Mouse (Mus musculus): ENCODE data around the gene Pmepa1.

- no peak for TF ChIP-seq CTCF (IDR thresholded peaks at IDR 0.05 in 2 of 3, conservative IDR thresholded peaks at IDR 0.05 in 1 of 3; ENCODE audit: control insufficient read depth in 1 of 3, insufficient read depth in 1 of 3, low read depth in 2 of 3, low read length in 3 of 3, poor library complexity in 1 of 3, severe bottlenecking in 1 of 3)
- no peak for TF ChIP-seq POLR2AphosphoS5 (IDR thresholded peaks at IDR 0.05; ENCODE audit: borderline replicate concordance, low read depth, low read length)
- TF ChIP-seq GATA1 (IDR thresholded peaks at IDR 0.05; ENCODE audit: low read depth, low read length), result no peak
- TF ChIP-seq USF2 (IDR thresholded peaks at IDR 0.05; ENCODE audit: borderline replicate concordance in 1 of 2, insufficient read depth in 1 of 2, low read depth in 1 of 2, low read length in 2 of 2), result no peak
- no peak for TF ChIP-seq POLR2AphosphoS2 (IDR thresholded peaks at IDR 0.05; ENCODE audit: low read length)
- no peak for TF ChIP-seq SMC3 (IDR thresholded peaks at IDR 0.05; ENCODE audit: low read depth, low read length)
- no peak for TF ChIP-seq MAZ (IDR thresholded peaks at IDR 0.05; ENCODE audit: low read depth, low read length)
- no peak for TF ChIP-seq POLR2A (IDR thresholded peaks at IDR 0.05; ENCODE audit: control insufficient read depth in 1 of 2, insufficient read depth in 1 of 2, low read depth in 1 of 2, low read length in 2 of 2, poor library complexity in 1 of 2)
- no peak for TF ChIP-seq ETS1 (IDR thresholded peaks at IDR 0.05; ENCODE audit: low read depth, low read length)
- TF ChIP-seq CHD1 (IDR thresholded peaks at IDR 0.05; ENCODE audit: low read depth, low read length), result no peak
These were observed 8.4 kb upstream of the Pmepa1 start for GRCm38 (mm10) chr2:173284771-173285170.

Data from MEL (cell line).